Mouse (Mus musculus): ENCODE measurements around the gene Zdhhc14. TPM values are rescaled to one million over a fixed set of nuclear protein-coding genes. Genes with fewer than 3 reads are reported as not detected.
"Not testable (repeated sequence)": the region's sequence is repeated elsewhere in the genome, so short reads cannot be mapped to it uniquely, and the experiment has no call there.

The Zdhhc14 gene
- polyA plus RNA-seq, 1 experiment, result 0.01 TPM

- Histone ChIP-seq H3K79me2 (ENCODE audit: control insufficient read depth, insufficient read depth) (no peaks in the 10 kb centered on the region), H3K27me3 (ENCODE audit: control insufficient read depth, insufficient read depth, insufficient read length) (peaks cover 5% of the 10 kb centered on the region), H3K36me3 (ENCODE audit: control insufficient read depth, insufficient read depth) (no peaks in the 10 kb centered on the region), H3ac (ENCODE audit: control insufficient read depth, insufficient read length, low read depth) (no peak overlapping the region), H3K4me3 (ENCODE audit: insufficient read depth, poor library complexity, severe bottlenecking) (no peak overlapping the region), H3K79me3 (ENCODE audit: low read depth) (no peaks in the 10 kb centered on the region)
- TF ChIP-seq MYOD1 (IDR thresholded peaks at IDR 0.05; ENCODE audit: control insufficient read depth, insufficient read length, low read depth) (no peak), FOSL1 (IDR thresholded peaks at IDR 0.05; ENCODE audit: insufficient read depth, low read length, poor library complexity, severe bottlenecking) (no peak)
Observed at GRCm38 (mm10) chr17:5622764-5623163, 130.4 kb downstream of the Zdhhc14 start.

GRCm38 (mm10) chr17:5623181-5623580 is 130.8 kb downstream of the Zdhhc14 start:
- no peaks in the 10 kb centered on the region for H3K79me2 ChIP-seq (ENCODE audit: control insufficient read depth, insufficient read depth)
- H3K36me3 ChIP-seq (ENCODE audit: control insufficient read depth, insufficient read depth), result no peaks in the 10 kb centered on the region
- no peak overlapping the region for H3K4me3 ChIP-seq (ENCODE audit: insufficient read depth, poor library complexity, severe bottlenecking)
- peaks cover 5% of the 10 kb centered on the region for H3K27me3 ChIP-seq (ENCODE audit: control insufficient read depth, insufficient read depth, insufficient read length)
- no peak for TF ChIP-seq CEBPB (IDR thresholded peaks at IDR 0.05; ENCODE audit: low read depth)
- H3ac ChIP-seq (ENCODE audit: control insufficient read depth, insufficient read length, low read depth), result no peak overlapping the region
- H3K79me3 ChIP-seq (ENCODE audit: low read depth), result no peaks in the 10 kb centered on the region

DNA sequence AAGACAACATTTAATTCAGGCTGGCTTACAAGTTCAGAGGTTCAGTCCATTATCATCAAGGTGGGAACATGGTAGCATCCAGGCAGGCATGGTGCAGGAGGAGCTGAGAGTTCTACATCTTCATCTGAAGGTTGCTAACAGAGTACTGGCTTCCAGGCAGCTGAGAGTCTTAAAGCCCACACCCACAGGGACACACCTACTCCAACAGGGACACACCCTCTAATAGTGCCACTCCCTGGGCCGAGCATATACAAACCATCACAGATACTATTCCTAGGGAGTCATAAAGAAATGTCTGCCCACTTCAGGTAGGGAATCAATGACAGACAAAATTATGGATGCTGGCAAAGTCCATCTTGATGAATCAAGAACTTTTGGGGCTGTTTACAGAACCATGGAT is 132.5 kb downstream of the Zdhhc14 start:
- H3K79me3 ChIP-seq (ENCODE audit: low read depth); H3ac ChIP-seq (ENCODE audit: control insufficient read depth, insufficient read length, low read depth); H3K27me3 ChIP-seq (ENCODE audit: control insufficient read depth, insufficient read depth, insufficient read length); H3K79me2 ChIP-seq (ENCODE audit: control insufficient read depth, insufficient read depth); H3K4me3 ChIP-seq (ENCODE audit: insufficient read depth, poor library complexity, severe bottlenecking); H3K36me3 ChIP-seq (ENCODE audit: control insufficient read depth, insufficient read depth): not testable (repeated sequence)

- Histone ChIP-seq H3K79me2 (ENCODE audit: control insufficient read depth, insufficient read depth) (no peaks in the 10 kb centered on the region), H3K79me3 (ENCODE audit: low read depth) (no peaks in the 10 kb centered on the region)
- TF ChIP-seq CTCF (IDR thresholded peaks at IDR 0.05; ENCODE audit: control insufficient read depth, insufficient read depth, insufficient read length) (no peak), FOSL1 (IDR thresholded peaks at IDR 0.05; ENCODE audit: insufficient read depth, low read length, poor library complexity, severe bottlenecking) (no peak), MYOG (IDR thresholded peaks at IDR 0.05; ENCODE audit: control insufficient read depth, extremely low read depth, insufficient read length) (no peak), MYOD1 (IDR thresholded peaks at IDR 0.05; ENCODE audit: control insufficient read depth, insufficient read length, low read depth) (no peak), MAX (IDR thresholded peaks at IDR 0.05) (no peak), CEBPB (IDR thresholded peaks at IDR 0.05; ENCODE audit: low read depth) (no peak), USF1 (IDR thresholded peaks at IDR 0.05; ENCODE audit: low read depth) (no peak)
Observed at GRCm38 (mm10) chr17:5626402-5626801, 134.0 kb downstream of the Zdhhc14 start.

DNA sequence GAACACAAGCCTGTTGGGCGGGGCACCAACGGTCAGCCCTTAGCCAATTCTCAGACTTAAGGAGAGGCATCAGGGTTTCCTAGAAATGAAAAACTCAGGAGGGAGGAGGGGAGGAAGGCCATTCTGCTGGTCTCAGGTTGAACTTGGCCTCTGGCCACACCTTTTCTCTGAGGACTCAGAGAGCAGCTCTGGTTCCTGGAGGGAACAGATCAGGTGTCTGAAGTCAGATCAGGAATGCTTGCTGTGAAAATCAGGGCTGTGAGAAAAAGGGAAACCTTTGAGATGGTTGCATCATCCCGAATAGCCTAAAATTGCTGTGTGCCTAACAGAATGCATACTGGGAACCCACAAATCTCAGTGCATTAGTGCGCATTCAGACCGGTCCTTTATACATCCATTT is 135.3 kb downstream of the Zdhhc14 start:
- H3K79me2 ChIP-seq (ENCODE audit: control insufficient read depth, insufficient read depth), result no peaks in the 10 kb centered on the region
- no peaks in the 10 kb centered on the region for H3K36me3 ChIP-seq (ENCODE audit: control insufficient read depth, insufficient read depth)
- no peak overlapping the region for H3ac ChIP-seq (ENCODE audit: control insufficient read depth, insufficient read length, low read depth)
- no peaks in the 10 kb centered on the region for H3K79me3 ChIP-seq (ENCODE audit: low read depth)
- TF ChIP-seq FOSL1 (IDR thresholded peaks at IDR 0.05; ENCODE audit: insufficient read depth, low read length, poor library complexity, severe bottlenecking), result no peak
- no peak for TF ChIP-seq CTCF (IDR thresholded peaks at IDR 0.05; ENCODE audit: control insufficient read depth, insufficient read depth, insufficient read length)
- no peak for TF ChIP-seq USF1 (IDR thresholded peaks at IDR 0.05; ENCODE audit: low read depth)
- no peak for TF ChIP-seq MYOG (IDR thresholded peaks at IDR 0.05; ENCODE audit: control insufficient read depth, extremely low read depth, insufficient read length)
- no peak for TF ChIP-seq MAX (IDR thresholded peaks at IDR 0.05)
- TF ChIP-seq CEBPB (IDR thresholded peaks at IDR 0.05; ENCODE audit: low read depth), result no peak
- no peak for TF ChIP-seq MYOD1 (IDR thresholded peaks at IDR 0.05; ENCODE audit: control insufficient read depth, insufficient read length, low read depth)
- no peak overlapping the region for H3K4me3 ChIP-seq (ENCODE audit: insufficient read depth, poor library complexity, severe bottlenecking)
- H3K27me3 ChIP-seq (ENCODE audit: control insufficient read depth, insufficient read depth, insufficient read length), result peaks cover 17% of the 10 kb centered on the region

More at GRCm38 (mm10) chr17:5626402-5626801, 134.0 kb downstream of the Zdhhc14 start:
- H3K27me3 ChIP-seq (ENCODE audit: control insufficient read depth, insufficient read depth, insufficient read length), result peaks cover 10% of the 10 kb centered on the region
- H3K4me3 ChIP-seq (ENCODE audit: insufficient read depth, poor library complexity, severe bottlenecking), result no peak overlapping the region
- no peak overlapping the region for H3ac ChIP-seq (ENCODE audit: control insufficient read depth, insufficient read length, low read depth)
- H3K36me3 ChIP-seq (ENCODE audit: control insufficient read depth, insufficient read depth), result no peaks in the 10 kb centered on the region

- Histone ChIP-seq H3K79me3 (ENCODE audit: low read depth) (no peaks in the 10 kb centered on the region), H3K36me3 (ENCODE audit: control insufficient read depth, insufficient read depth) (no peaks in the 10 kb centered on the region), H3K4me3 (ENCODE audit: insufficient read depth, poor library complexity, severe bottlenecking) (no peak overlapping the region), H3K27me3 (ENCODE audit: control insufficient read depth, insufficient read depth, insufficient read length) (peaks cover 21% of the 10 kb centered on the region), H3K79me2 (ENCODE audit: control insufficient read depth, insufficient read depth) (no peaks in the 10 kb centered on the region), H3ac (ENCODE audit: control insufficient read depth, insufficient read length, low read depth) (no peak overlapping the region)
- TF ChIP-seq CEBPB (IDR thresholded peaks at IDR 0.05; ENCODE audit: low read depth), result no peak
- TF ChIP-seq MAX (IDR thresholded peaks at IDR 0.05), result no peak
- TF ChIP-seq USF1 (IDR thresholded peaks at IDR 0.05; ENCODE audit: low read depth), result no peak
- TF ChIP-seq FOSL1 (IDR thresholded peaks at IDR 0.05; ENCODE audit: insufficient read depth, low read length, poor library complexity, severe bottlenecking), result no peak
Observed at GRCm38 (mm10) chr17:5629651-5630050, 137.3 kb downstream of the Zdhhc14 start.

- Histone ChIP-seq H3K36me3 (ENCODE audit: control insufficient read depth, insufficient read depth) (no peaks in the 10 kb centered on the region), H3ac (ENCODE audit: control insufficient read depth, insufficient read length, low read depth) (no peak overlapping the region), H3K27me3 (ENCODE audit: control insufficient read depth, insufficient read depth, insufficient read length) (peaks cover 25% of the 10 kb centered on the region), H3K79me2 (ENCODE audit: control insufficient read depth, insufficient read depth) (no peaks in the 10 kb centered on the region), H3K4me3 (ENCODE audit: insufficient read depth, poor library complexity, severe bottlenecking) (no peak overlapping the region), H3K79me3 (ENCODE audit: low read depth) (no peaks in the 10 kb centered on the region)
- TF ChIP-seq FOSL1 (IDR thresholded peaks at IDR 0.05; ENCODE audit: insufficient read depth, low read length, poor library complexity, severe bottlenecking) (no peak), MAX (IDR thresholded peaks at IDR 0.05) (no peak), MYOG (IDR thresholded peaks at IDR 0.05; ENCODE audit: control insufficient read depth, extremely low read depth, insufficient read length) (no peak), USF1 (IDR thresholded peaks at IDR 0.05; ENCODE audit: low read depth) (no peak), MYOD1 (IDR thresholded peaks at IDR 0.05; ENCODE audit: control insufficient read depth, insufficient read length, low read depth) (no peak), CEBPB (IDR thresholded peaks at IDR 0.05; ENCODE audit: low read depth) (no peak), CTCF (IDR thresholded peaks at IDR 0.05; ENCODE audit: control insufficient read depth, insufficient read depth, insufficient read length) (no peak)
Observed at GRCm38 (mm10) chr17:5635254-5635653, 142.9 kb downstream of the Zdhhc14 start.

Measured in C2C12 (cell line).